Mouse (Mus musculus) liver, embryonic 15.5 days (tissue): ENCODE results near the gene Grm1. TPM values are rescaled to one million over a fixed set of nuclear protein-coding genes. Genes with fewer than 3 reads are reported as not detected.

Experiments used
- ATAC-seq: fragments of 200-750 bp; cut with Nextera tagmentation; 2 replicates; pipeline ENCODE4 v1.8.0; 2017; ENCODE audit warnings: moderate number of reproducible peaks, mild to moderate bottlenecking, moderate library complexity; ENCODE audit not compliant: insufficient read depth
- H3K27ac ChIP-seq: fragments of 300-500 bp; sonication (generic); replicated peaks from 2 replicates; pipeline ENCODE4 v1.5.1; 2015; ENCODE audit warnings: mild to moderate bottlenecking, inconsistent platforms
- H3K27me3 ChIP-seq: fragments of 300-500 bp; sonication (generic); 2 replicates; pipeline ENCODE4 v1.6.1; 2015; ENCODE audit warnings: mild to moderate bottlenecking, inconsistent platforms
- H3K36me3 ChIP-seq: fragments of 300-500 bp; sonication (generic); replicated peaks from 2 replicates; pipeline ENCODE4 v1.6.1; 2015; ENCODE audit warnings: moderate library complexity, mild to moderate bottlenecking, inconsistent platforms
- H3K4me1 ChIP-seq: fragments of 300-500 bp; sonication (generic); replicated peaks from 2 replicates; pipeline ENCODE4 v1.6.1; 2015; ENCODE audit warnings: inconsistent platforms
- H3K4me2 ChIP-seq: fragments of 300-500 bp; sonication (generic); 2 replicates; pipeline ENCODE4 v1.6.1; 2015; ENCODE audit warnings: moderate library complexity, mild to moderate bottlenecking, inconsistent platforms
- H3K4me3 ChIP-seq: fragments of 300-500 bp; sonication (generic); replicated peaks from 2 replicates; pipeline ENCODE4 v1.5.1; 2015; ENCODE audit warnings: mild to moderate bottlenecking, inconsistent platforms
- H3K9ac ChIP-seq: fragments of 300-500 bp; sonication (generic); 2 replicates; pipeline ENCODE4 v1.6.1; 2015; ENCODE audit warnings: moderate library complexity, mild to moderate bottlenecking, inconsistent platforms
- H3K9me3 ChIP-seq: fragments of 300-500 bp; sonication (generic); replicated peaks from 2 replicates; pipeline ENCODE4 v1.6.1; 2016; ENCODE audit warnings: inconsistent platforms
- WGBS: fragments of 180-500 bp; shearing (Covaris S2); methylation state at CpG from one replicate; pipeline ENCODE4 v1.1.7; 2015; ENCODE audit warnings: mixed read lengths; ENCODE audit not compliant: insufficient replicate concordance; 5-methylcytosine and 5-hydroxymethylcytosine counted together
- polyA plus RNA-seq: library from polyadenylated mRNA; unstranded; fragments of >200 nt; fragmentation: Nextera tagmentation; extraction: Ambion mirVana; gene quantifications from 2 replicates; pipeline ENCODE4 v1.2.1, GENCODE M21; 2015

Grm1 gene
- polyA plus RNA-seq, 1 experiment from 2014 or later: not detected

DNA sequence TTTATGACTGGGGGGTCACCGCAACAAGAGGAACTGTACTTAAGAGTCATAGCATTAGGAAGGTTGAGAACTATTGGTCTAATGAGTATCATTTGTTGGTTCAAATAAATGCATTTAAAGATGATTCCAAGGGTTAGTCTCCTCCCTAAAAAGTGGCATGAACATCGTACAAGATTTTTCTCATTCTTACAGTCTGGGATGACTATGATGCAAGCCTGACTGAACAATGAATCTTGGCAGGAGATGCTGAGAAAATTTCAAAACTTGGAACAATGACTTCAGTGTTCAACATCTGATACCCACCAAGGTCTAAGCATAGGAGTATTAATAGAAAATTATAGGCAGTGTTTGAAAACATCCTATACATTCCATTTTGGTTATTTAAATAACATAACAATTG lies 264.1 kb downstream of the Grm1 start:
- WGBS: 67% methylated on average over 2 of the region's 2 CpGs
- H3K4me1 ChIP-seq: no peaks in the 10 kb centered on the region
- no peaks in the 10 kb centered on the region for H3K27me3 ChIP-seq
- no peaks in the 10 kb centered on the region for H3K36me3 ChIP-seq
- no peak overlapping the region for H3K4me2 ChIP-seq
- H3K9ac ChIP-seq: no peak overlapping the region
- H3K9me3 ChIP-seq: no peaks in the 10 kb centered on the region
- no peak overlapping the region for H3K4me3 ChIP-seq
- no peak for ATAC-seq
- H3K27ac ChIP-seq: no peak overlapping the region

DNA sequence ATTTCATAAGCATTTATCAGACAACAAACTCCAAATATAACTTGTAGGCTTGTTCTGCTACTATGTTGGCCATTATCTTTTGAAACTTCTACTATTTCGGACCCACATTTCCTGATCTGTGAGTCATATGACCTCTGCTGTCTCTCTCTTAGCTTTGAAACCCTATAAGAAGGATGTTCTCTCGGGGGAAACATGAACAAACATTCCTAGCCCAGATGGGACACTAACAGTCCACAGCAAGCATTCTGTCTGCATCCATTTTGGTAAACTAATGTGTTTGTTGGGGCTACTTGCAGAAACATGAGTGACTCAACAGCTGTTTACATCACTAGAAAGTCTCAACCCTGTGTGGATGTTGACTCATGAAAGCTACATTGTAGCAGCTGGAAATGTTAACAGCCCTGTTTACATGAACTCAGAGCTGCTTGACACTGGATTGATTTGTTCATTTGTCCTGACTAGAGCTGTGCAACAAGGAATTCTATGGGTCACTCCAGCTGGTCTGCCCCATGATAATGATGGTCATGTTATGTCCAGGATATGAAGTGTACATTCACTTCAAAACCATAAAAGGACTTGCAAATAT lies 267.4 kb downstream of the Grm1 start:
- Histone ChIP-seq H3K36me3 (no peaks in the 10 kb centered on the region), H3K27ac (no peak overlapping the region), H3K4me2 (no peak overlapping the region), H3K9me3 (no peaks in the 10 kb centered on the region), H3K9ac (no peak overlapping the region), H3K4me1 (no peaks in the 10 kb centered on the region), H3K4me3 (no peak overlapping the region), H3K27me3 (no peaks in the 10 kb centered on the region)
- ATAC-seq: no peak
- 31% methylated on average over 2 of the region's 2 CpGs for WGBS

DNA sequence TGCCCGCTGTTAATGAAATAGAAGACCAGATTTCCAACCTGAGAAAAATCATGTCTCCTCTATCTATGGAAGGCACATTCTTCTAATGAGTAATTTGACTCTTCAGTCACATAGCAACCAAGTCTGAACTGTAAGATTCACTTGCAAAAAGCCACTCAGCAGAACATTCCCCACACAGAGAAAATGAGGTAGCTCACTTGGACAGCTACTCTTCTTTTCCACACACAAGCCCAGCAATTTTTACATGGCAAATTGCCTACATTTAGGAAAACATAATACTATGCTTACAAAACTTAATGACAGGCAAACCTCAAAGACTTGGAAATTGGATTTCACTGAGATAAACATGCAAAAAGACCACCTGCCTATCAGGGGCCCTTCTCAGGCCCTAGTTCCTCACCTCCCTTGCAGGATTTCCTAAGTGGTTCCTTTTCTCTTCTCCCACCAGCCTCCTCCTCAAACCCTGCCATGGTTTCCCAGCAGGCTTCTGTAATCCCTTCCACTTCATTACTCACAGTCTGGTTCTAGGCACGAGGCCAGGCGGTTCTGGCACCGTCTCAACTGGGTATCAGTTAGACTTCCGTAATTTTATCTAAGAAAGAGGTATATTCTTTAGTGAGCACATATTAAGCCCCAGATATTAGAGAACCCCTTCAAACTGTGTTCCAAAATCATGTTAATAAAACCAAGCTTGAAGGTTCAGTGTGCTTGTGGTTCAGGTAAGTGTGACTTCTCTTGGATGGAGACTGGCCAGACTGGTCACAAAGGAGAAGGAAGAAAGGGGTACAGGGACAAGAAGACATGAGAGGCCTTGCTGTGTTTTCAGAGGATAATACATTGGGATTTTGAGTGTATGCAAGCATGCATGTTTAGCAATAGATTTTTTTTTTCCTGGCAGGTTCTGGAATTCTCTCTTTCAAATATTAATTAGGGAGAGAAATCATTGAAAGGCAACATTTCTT lies 269.1 kb downstream of the Grm1 start:
- H3K9ac ChIP-seq: no peak overlapping the region
- no peaks in the 10 kb centered on the region for H3K4me1 ChIP-seq
- H3K36me3 ChIP-seq: no peaks in the 10 kb centered on the region
- WGBS: 48% methylated on average over 5 of the region's 5 CpGs
- no peak overlapping the region for H3K4me3 ChIP-seq
- no peak overlapping the region for H3K4me2 ChIP-seq
- H3K9me3 ChIP-seq: no peaks in the 10 kb centered on the region
- H3K27ac ChIP-seq: no peak overlapping the region
- no peak for ATAC-seq
- H3K27me3 ChIP-seq: no peaks in the 10 kb centered on the region

DNA sequence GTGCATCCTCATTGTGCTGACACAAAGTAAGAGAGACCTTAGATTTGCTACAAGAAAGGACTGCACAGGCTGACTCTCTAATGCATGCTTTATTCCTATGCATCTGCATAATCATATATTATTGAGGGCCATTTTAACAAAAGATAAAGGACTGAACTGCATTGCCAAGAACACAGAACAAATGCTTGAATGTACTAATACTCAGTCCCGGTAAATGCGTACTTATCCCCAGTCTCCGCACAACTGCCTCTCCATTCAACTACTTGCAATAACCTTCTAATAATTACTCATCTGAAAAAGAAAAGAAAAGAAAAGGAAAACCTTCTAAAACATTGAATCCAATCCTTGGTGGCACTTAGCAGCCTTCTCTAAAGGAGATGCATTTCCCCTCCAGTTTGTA lies 272.4 kb downstream of the Grm1 start:
- H3K9me3 ChIP-seq: no peaks in the 10 kb centered on the region
- WGBS: 91% methylated on average over 3 of the region's 3 CpGs

DNA sequence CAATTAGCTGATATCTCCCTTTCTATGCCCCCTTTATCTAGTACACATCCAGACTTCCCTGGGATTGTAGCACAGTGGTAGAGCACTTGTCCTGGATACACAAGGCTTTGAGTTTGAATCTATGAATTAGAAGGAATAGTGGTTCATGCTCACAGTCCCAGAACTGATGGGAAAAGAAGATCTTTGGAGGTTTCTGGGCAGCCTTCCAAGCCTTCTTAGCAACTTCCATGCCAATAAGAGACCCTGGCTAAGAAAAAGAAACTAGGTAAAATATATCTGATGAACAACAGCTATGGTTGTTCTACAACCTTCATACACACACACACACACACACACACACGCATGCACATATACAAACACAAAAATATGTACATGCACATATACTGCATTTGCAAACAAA lies 286.8 kb downstream of the Grm1 start:
- no peaks in the 10 kb centered on the region for H3K36me3 ChIP-seq
- H3K27ac ChIP-seq: no peak overlapping the region
- no peak overlapping the region for H3K4me2 ChIP-seq
- H3K9me3 ChIP-seq: no peaks in the 10 kb centered on the region
- no peak overlapping the region for H3K9ac ChIP-seq
- H3K27me3 ChIP-seq: no peaks in the 10 kb centered on the region
- H3K4me1 ChIP-seq: no peaks in the 10 kb centered on the region
- no peak for ATAC-seq
- 58% methylated on average over 1 of the region's 1 CpGs for WGBS
- no peak overlapping the region for H3K4me3 ChIP-seq

More for the DNA sequence above, 272.4 kb downstream of the Grm1 start:
- ATAC-seq: no peak
- Histone ChIP-seq H3K4me2 (no peak overlapping the region), H3K27ac (no peak overlapping the region), H3K4me3 (no peak overlapping the region), H3K27me3 (no peaks in the 10 kb centered on the region), H3K4me1 (no peaks in the 10 kb centered on the region), H3K9ac (no peak overlapping the region), H3K36me3 (no peaks in the 10 kb centered on the region)

DNA sequence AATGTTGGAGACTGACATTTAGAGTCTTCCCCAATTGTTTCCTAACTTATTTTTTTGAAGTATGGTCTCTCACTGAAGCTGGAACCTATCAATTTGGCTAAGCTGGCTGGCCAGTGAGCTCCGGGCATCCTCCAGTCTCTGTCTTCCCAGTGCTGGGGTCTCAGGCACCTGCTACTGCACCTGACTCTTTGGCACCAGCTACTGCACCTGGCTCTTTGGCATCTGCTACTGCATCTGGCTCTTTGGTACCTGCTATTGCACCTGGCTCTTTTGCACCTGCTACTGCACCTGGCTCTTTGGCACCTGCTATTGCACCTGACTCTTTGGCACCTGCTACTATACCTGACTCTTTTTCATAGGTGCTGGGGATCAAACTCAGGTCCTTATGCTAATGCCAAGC lies 291.7 kb downstream of the Grm1 start:
- WGBS: 63% methylated on average over 1 of the region's 1 CpGs
- H3K27me3 ChIP-seq: no peaks in the 10 kb centered on the region
- no peak overlapping the region for H3K4me2 ChIP-seq
- no peak overlapping the region for H3K4me3 ChIP-seq
- H3K9me3 ChIP-seq: no peaks in the 10 kb centered on the region
- no peak overlapping the region for H3K9ac ChIP-seq
- H3K36me3 ChIP-seq: no peaks in the 10 kb centered on the region
- ATAC-seq: no peak
- no peaks in the 10 kb centered on the region for H3K4me1 ChIP-seq
- no peak overlapping the region for H3K27ac ChIP-seq

DNA sequence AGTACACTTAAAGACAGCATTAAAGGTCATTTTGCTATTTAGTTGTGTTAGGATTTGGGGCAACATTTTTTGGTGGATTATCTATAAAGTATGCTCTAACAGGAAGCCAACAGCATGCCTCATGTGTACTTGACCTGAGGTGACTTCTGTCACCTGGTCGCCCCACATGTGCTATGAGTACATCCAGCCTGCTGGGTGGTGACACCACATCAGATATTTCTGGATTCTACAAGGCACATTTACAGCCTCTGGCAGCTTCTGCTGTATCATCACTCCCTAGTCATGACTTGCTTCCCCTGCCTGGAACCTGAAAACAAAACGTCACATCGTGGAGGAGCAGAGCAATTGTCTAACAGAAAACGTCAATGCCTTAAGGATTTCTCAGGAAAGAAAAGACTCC lies 292.2 kb downstream of the Grm1 start:
- Histone ChIP-seq H3K4me2 (no peak overlapping the region), H3K27me3 (no peaks in the 10 kb centered on the region), H3K4me1 (no peaks in the 10 kb centered on the region), H3K4me3 (no peak overlapping the region), H3K36me3 (no peaks in the 10 kb centered on the region), H3K9me3 (no peaks in the 10 kb centered on the region), H3K9ac (no peak overlapping the region), H3K27ac (no peak overlapping the region)
- WGBS: 68% methylated on average over 4 of the region's 4 CpGs
- no peak for ATAC-seq

DNA sequence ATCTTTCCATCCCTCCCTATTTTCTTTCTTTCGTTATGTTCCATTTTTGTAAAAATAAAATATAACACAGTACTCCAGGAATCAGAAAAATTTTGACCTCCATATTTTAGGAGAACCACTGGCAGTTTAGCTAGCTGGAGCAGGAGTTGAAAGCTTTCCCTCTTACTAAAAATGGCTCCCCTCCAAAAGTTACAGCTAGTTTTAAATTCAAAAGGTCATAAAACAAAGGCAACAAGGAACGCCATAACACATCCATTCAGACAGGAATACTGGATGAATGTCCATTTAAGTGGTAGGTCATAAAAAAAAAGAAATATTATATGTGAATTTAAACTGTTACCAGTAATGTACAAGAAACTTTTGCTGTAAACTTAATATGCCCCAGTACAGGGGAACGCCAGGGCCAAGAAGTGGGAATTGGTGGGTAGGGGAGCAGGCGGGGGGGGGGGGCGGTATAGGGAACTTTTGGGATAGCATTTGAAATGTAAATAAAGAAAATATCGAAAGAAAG lies 294.2 kb downstream of the Grm1 start:
- H3K27ac ChIP-seq: no peak overlapping the region
- no peaks in the 10 kb centered on the region for H3K4me1 ChIP-seq
- H3K4me2 ChIP-seq: no peak overlapping the region
- H3K4me3 ChIP-seq: no peak overlapping the region
- H3K27me3 ChIP-seq: no peaks in the 10 kb centered on the region
- WGBS: 69% methylated on average over 5 of the region's 6 CpGs
- H3K36me3 ChIP-seq: no peaks in the 10 kb centered on the region
- H3K9me3 ChIP-seq: no peaks in the 10 kb centered on the region
- no peak overlapping the region for H3K9ac ChIP-seq
- ATAC-seq: no peak

DNA sequence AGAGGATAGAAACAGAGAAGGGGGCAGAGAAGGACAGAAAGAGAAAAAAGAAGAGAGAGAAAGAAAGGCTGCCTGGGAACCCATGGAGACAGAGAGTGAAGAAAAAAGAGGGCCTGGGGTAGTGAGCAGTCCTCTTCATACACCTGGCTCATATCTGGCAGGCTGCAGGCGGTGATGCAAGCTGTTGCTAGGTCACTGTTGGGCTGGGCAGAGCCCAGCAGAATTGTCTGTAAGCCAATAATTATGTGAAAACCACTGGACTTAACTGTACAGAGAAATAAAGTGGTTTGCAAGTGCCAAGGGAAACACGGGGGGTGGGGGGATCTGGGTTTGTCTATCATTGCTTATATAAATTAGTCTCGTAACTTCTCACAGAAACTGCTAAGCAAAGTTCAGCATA lies 297.0 kb downstream of the Grm1 start:
- no peaks in the 10 kb centered on the region for H3K9me3 ChIP-seq
- H3K4me2 ChIP-seq: no peak overlapping the region
- no peak overlapping the region for H3K27ac ChIP-seq
- no peaks in the 10 kb centered on the region for H3K4me1 ChIP-seq
- 65% methylated on average over 3 of the region's 3 CpGs for WGBS
- no peak overlapping the region for H3K9ac ChIP-seq
- ATAC-seq: no peak
- no peaks in the 10 kb centered on the region for H3K27me3 ChIP-seq
- H3K36me3 ChIP-seq: no peaks in the 10 kb centered on the region
- no peak overlapping the region for H3K4me3 ChIP-seq

DNA sequence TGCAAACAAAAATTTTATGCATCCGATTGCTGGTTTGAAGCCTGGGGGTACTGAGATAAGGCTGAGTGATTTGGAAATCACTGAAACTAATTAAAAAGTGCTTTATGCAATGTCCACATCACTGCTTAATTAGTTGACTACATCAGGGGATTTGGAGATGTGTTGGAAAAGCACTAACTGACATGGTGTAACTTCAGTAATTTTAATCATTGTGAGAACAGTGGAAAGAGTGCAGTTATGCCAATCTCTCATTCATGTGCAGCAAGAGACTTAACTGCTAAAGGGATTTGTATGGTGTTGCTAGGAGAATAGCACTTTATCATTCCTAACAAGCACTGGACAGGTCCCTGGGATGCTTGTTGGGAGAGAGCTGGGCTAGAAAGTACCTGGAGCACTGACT lies 307.3 kb downstream of the Grm1 start:
- no peaks in the 10 kb centered on the region for H3K9me3 ChIP-seq
- WGBS: 53% methylated on average over 1 of the region's 1 CpGs
- H3K4me3 ChIP-seq: no peak overlapping the region
- H3K27ac ChIP-seq: no peak overlapping the region
- H3K9ac ChIP-seq: no peak overlapping the region
- no peaks in the 10 kb centered on the region for H3K4me1 ChIP-seq
- no peaks in the 10 kb centered on the region for H3K27me3 ChIP-seq
- H3K4me2 ChIP-seq: no peak overlapping the region
- ATAC-seq: no peak
- H3K36me3 ChIP-seq: no peaks in the 10 kb centered on the region

DNA sequence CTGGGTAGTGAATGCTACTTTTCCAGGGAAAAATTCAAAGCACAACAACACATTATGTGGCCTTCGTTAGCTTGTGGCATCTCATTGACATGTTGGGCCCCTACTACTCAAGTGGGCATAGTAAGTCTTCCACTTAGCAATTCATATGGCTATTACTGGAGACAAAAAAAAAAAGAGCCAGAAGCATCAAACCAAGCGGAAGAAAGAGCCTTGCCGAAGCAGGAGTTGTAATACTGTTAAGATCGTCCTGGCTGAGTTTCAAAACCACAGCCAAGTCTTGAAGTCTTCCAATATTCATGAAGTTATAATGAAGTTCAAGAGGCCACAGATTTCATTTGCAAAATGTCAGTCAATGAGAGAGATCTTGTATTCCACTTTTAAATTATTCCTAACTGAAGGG lies 319.1 kb downstream of the Grm1 start:
- Histone ChIP-seq H3K9ac (no peak overlapping the region), H3K4me1 (no peaks in the 10 kb centered on the region), H3K27ac (no peak overlapping the region), H3K4me3 (no peak overlapping the region), H3K4me2 (no peak overlapping the region), H3K36me3 (no peaks in the 10 kb centered on the region), H3K9me3 (no peaks in the 10 kb centered on the region), H3K27me3 (no peaks in the 10 kb centered on the region)
- ATAC-seq: no peak
- WGBS: 65% methylated on average over 4 of the region's 4 CpGs
